25 mouse cellular contexts compared by ENCODE assay signal in the genomic region with DNA sequence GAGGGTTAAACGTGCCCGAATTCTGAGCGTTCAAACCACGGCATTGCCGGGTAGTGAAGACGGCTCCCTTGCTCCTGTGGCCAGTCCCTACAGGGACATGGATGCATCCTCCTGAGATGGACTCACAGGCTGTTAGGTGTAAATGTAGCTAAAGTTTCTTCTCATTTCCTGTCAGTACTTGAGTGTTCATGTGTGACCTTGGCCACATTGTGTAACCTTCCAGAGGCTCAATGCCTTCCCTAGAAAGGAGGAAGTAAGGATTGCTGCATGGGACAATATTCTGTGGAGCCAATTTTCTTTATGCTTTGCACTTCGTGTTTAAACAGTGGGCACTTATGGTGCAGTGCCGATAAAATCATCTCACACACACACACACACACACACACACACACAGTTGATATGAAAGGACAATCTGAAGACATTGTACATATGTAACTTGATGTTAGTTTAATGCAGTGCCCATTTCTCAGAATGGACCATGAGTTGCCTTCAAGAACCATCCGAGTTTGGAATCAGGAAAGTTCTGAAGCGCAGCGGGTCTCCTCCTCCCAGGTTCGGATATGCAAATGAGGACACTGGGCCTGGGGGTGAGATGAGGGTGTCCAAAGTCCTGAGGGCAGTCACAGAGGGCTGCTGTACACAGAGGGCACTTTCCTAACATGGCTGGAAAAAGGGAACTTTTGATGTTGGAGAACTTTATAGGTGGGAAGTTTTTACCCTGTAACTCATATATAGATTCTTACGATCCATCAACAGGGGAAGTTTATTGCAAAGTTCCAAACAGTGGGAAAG. TPM values are rescaled to one million over a fixed set of nuclear protein-coding genes. Genes with fewer than 3 reads are reported as not detected.
DNase-seq lines count a peak whose midpoint lies in the region; ATAC-seq lines count a peak whose summit lies in the region.
"Had no signal": no experiment of that assay in that cellular context is flagged by ENCODE, and none has a peak within 500 bp of the region (broad histone marks: within the 10 kb centered on the region; RNA-seq: fewer than 3 reads in every experiment).

A gene (plus strand): TSS at position 610 of the 792 bp plus-strand sequence.

- no peaks in the 10 kb centered on the region for H3K36me3 ChIP-seq in midbrain, embryonic 11.5 days (ENCODE audit: control insufficient read depth, insufficient read depth, low read length)
- H3K36me3 ChIP-seq in midbrain, embryonic 13.5 days = 0 out of 2 replicates have a peak, but pooled peaks cover under 1% of the 10 kb centered on the region
- H3K36me3 ChIP-seq: embryonic facial prominence, embryonic 10.5 days; neural tube, embryonic 15.5 days had no signal

- peak; percentile 63 for DNase-seq in kidney, adult 18-20 months
- no peak for DNase-seq in kidney, postnatal 10 days
- peak; percentile 39 for DNase-seq in midbrain, embryonic 11.5 days (ENCODE audit: low spot score, missing footprints)
- DNase-seq in kidney, postnatal 14 days = peak; percentile 59
- DNase-seq in testis, postnatal 14 days (ENCODE audit: low spot score) = no peak
- DNase-seq: adrenal gland, adult 2 months; cerebellum, adult 18-20 months; gastrocnemius, postnatal 10 days; heart, adult 18-20 months; heart, postnatal 4 days; lung, embryonic 14.5 days; lung, postnatal 4 days; midbrain, embryonic 14.5 days; thymus, postnatal 4 days had no signal

- H3K9me3 ChIP-seq in midbrain, embryonic 11.5 days (ENCODE audit: control insufficient read depth, low read length) = no peaks in the 10 kb centered on the region
- no peaks in the 10 kb centered on the region for H3K9me3 ChIP-seq in midbrain, embryonic 13.5 days
- H3K9me3 ChIP-seq: embryonic facial prominence, embryonic 10.5 days; forebrain, embryonic 13.5 days; neural tube, embryonic 15.5 days had no signal

- H3K27me3 ChIP-seq in midbrain, embryonic 11.5 days (ENCODE audit: control insufficient read depth, insufficient read depth, low read length) = no peaks in the 10 kb centered on the region
- no peaks in the 10 kb centered on the region for H3K27me3 ChIP-seq in midbrain, embryonic 13.5 days
- H3K27me3 ChIP-seq: forebrain, embryonic 13.5 days; neural tube, embryonic 15.5 days had no signal

- H3K4me3 ChIP-seq in midbrain, embryonic 11.5 days (ENCODE audit: low read depth, low read length) = no peak within 1 kb of the TSS
- no peak within 1 kb of the TSS for H3K4me3 ChIP-seq in midbrain, embryonic 13.5 days (replicated peaks)
- H3K4me3 ChIP-seq: embryonic facial prominence, embryonic 10.5 days; forebrain, embryonic 13.5 days; myocyte; neural tube, embryonic 15.5 days had no signal

- 93% methylated on average over 13 of the region's 13 CpGs for WGBS in midbrain, embryonic 11.5 days
- 87% methylated on average over 13 of the region's 13 CpGs for WGBS in midbrain, embryonic 13.5 days

- H3K4me2 ChIP-seq in midbrain, embryonic 11.5 days = no peak within 1 kb of the TSS
- H3K4me2 ChIP-seq in midbrain, embryonic 13.5 days (replicated peaks) = no peak within 1 kb of the TSS
- H3K4me2 ChIP-seq: forebrain, embryonic 13.5 days; lung, embryonic 14.5 days; neural tube, embryonic 15.5 days had no signal

- no peak within 1 kb of the TSS for H3K9ac ChIP-seq in midbrain, embryonic 11.5 days (ENCODE audit: low read length)
- no peak within 1 kb of the TSS for H3K9ac ChIP-seq in midbrain, embryonic 13.5 days (replicated peaks)
- H3K9ac ChIP-seq: forebrain, embryonic 13.5 days; lung, embryonic 14.5 days; neural tube, embryonic 15.5 days had no signal

- no peak within 1 kb of the TSS for H3K27ac ChIP-seq in midbrain, embryonic 11.5 days (ENCODE audit: low read depth, low read length)
- H3K27ac ChIP-seq in midbrain, embryonic 13.5 days = no peak within 1 kb of the TSS
- H3K27ac ChIP-seq: embryonic facial prominence, embryonic 10.5 days; forebrain, embryonic 13.5 days; neural tube, embryonic 15.5 days had no signal

- no peaks in the 10 kb centered on the region for H3K4me1 ChIP-seq in midbrain, embryonic 11.5 days (ENCODE audit: control insufficient read depth, insufficient read depth, low read length)
- H3K4me1 ChIP-seq in midbrain, embryonic 13.5 days (replicated peaks) = no peaks in the 10 kb centered on the region
- H3K4me1 ChIP-seq: forebrain, embryonic 13.5 days; neural tube, embryonic 15.5 days had no signal

- no peak for ATAC-seq in midbrain, embryonic 11.5 days (ENCODE audit: low FRiP score)
- no peak for ATAC-seq in midbrain, embryonic 13.5 days
- ATAC-seq in megakaryocyte progenitor cell, adult 5-6 weeks (replicated peaks; ENCODE audit: poor library complexity) = peak; percentile 72
- no peak for ATAC-seq in frontal cortex, adult (ENCODE audit: low TSS enrichment)
- ATAC-seq: forebrain, embryonic 13.5 days; hindbrain, embryonic 16.5 days; intestine, embryonic 16.5 days had no signal

RNA-seq across cellular contexts. Expression of the gene that starts here (rescaled TPM):
- polyA plus RNA-seq in midbrain, embryonic 11.5 days (2014; fragmentation: Nextera tagmentation; extraction: Ambion mirVana) = 0.07 TPM in 1 of 2 replicates, not detected in the other
- 0.17 TPM in 2 replicates for polyA plus RNA-seq in midbrain, embryonic 13.5 days (2015; fragmentation: Nextera tagmentation; extraction: Ambion mirVana)
- total RNA-seq in megakaryocyte progenitor cell, adult 5-6 weeks (2015) = not detected in 2 replicates
- total RNA-seq in megakaryocyte progenitor cell, adult 5-6 weeks (2017) = not detected in 2 replicates
- total RNA-seq: heart, adult 18-20 months; heart, postnatal 4 days had no signal
- polyA plus RNA-seq: adrenal gland, adult 2 months; heart, embryonic 14.5 days; limb, embryonic 11.5 days; lung, embryonic 14.5 days; midbrain, embryonic 14.5 days; myocyte had no signal

Comparison
In these comparisons a context has a peak if more than half of its experiments do, and no peak if none do; other contexts are left out.
1. DNase-seq: peak in kidney, adult 18-20 months (single experiment) and kidney, postnatal 14 days (single experiment); none in kidney, postnatal 10 days (single experiment) and testis, postnatal 14 days (single experiment).
2. Peak in DNase-seq in midbrain, embryonic 11.5 days; RNA of the gene not detected or under 1 TPM.
3. Peak in ATAC-seq in megakaryocyte progenitor cell, adult 5-6 weeks; RNA of the gene not detected or under 1 TPM.